Mouse (Mus musculus): ENCODE data around the gene Tmbim1. TPM values are rescaled to one million over a fixed set of nuclear protein-coding genes. Genes with fewer than 3 reads are reported as not detected.
A peak's percentile ranks its signal among the peaks of the same experiment; 100 is the strongest.
"Not testable (repeated sequence)": the region's sequence is repeated elsewhere in the genome, so short reads cannot be mapped to it uniquely, and the experiment has no call there.

Gene Tmbim1
- polyA plus RNA-seq, 1 experiment from 2014 or later: 63.9 TPM

- WGBS: 52% methylated on average over 4 of the region's 4 CpGs
Measured at GRCm38 (mm10) chr1:74338626-74339025, 33.2 kb upstream of the Tmbim1 start.

GRCm38 (mm10) chr1:74338013-74338412 is 32.6 kb upstream of the Tmbim1 start:
- H3K9me3 ChIP-seq (replicated peaks): no peaks in the 10 kb centered on the region
- 88% methylated on average over 5 of the region's 5 CpGs for WGBS
- no peaks in the 10 kb centered on the region for H3K27me3 ChIP-seq
- ATAC-seq (ENCODE audit: insufficient number of reproducible peaks, low FRiP score, low TSS enrichment, low read depth): no peak
- no peak overlapping the region for H3K27ac ChIP-seq (replicated peaks)
- H3K4me3 ChIP-seq (replicated peaks): no peak overlapping the region
- H3K36me3 ChIP-seq: 0 out of 2 replicates have a peak, but pooled peaks cover 3% of the 10 kb centered on the region
- H3K4me1 ChIP-seq: peaks cover 23% of the 10 kb centered on the region
- no peak overlapping the region for H3K9ac ChIP-seq
- H3K4me2 ChIP-seq (replicated peaks): no peak overlapping the region

More at GRCm38 (mm10) chr1:74338626-74339025, 33.2 kb upstream of the Tmbim1 start:
- H3K9ac ChIP-seq: no peak overlapping the region
- peaks cover 17% of the 10 kb centered on the region for H3K4me1 ChIP-seq
- no peak overlapping the region for H3K4me3 ChIP-seq (replicated peaks)
- no peak for ATAC-seq (ENCODE audit: insufficient number of reproducible peaks, low FRiP score, low TSS enrichment, low read depth)
- no peaks in the 10 kb centered on the region for H3K27me3 ChIP-seq
- no peaks in the 10 kb centered on the region for H3K9me3 ChIP-seq (replicated peaks)
- no peak overlapping the region for H3K27ac ChIP-seq (replicated peaks)
- H3K36me3 ChIP-seq: 0 out of 2 replicates have a peak, but pooled peaks cover 3% of the 10 kb centered on the region
- H3K4me2 ChIP-seq (replicated peaks): no peak overlapping the region

- no peaks in the 10 kb centered on the region for H3K27me3 ChIP-seq
- WGBS: 77% methylated on average over 3 of the region's 3 CpGs
- H3K36me3 ChIP-seq: 0 out of 2 replicates have a peak, but pooled peaks cover 3% of the 10 kb centered on the region
Measured at GRCm38 (mm10) chr1:74337241-74337771, 31.9 kb upstream of the Tmbim1 start.

GRCm38 (mm10) chr1:74335436-74336170 is 30.2 kb upstream of the Tmbim1 start:
- Histone ChIP-seq H3K4me1 (peaks cover 42% of the 10 kb centered on the region), H3K4me2 (replicated peaks) (no peak overlapping the region), H3K27ac (replicated peaks) (no peak overlapping the region), H3K9me3 (replicated peaks) (no peaks in the 10 kb centered on the region), H3K4me3 (replicated peaks) (no peak overlapping the region), H3K9ac (no peak overlapping the region), H3K36me3 (0 out of 2 replicates have a peak, but pooled peaks cover 3% of the 10 kb centered on the region), H3K27me3 (no peaks in the 10 kb centered on the region)
- ATAC-seq (ENCODE audit: insufficient number of reproducible peaks, low FRiP score, low TSS enrichment, low read depth): no peak
- WGBS: 78% methylated on average over 6 of the region's 6 CpGs

More at GRCm38 (mm10) chr1:74337241-74337771, 31.9 kb upstream of the Tmbim1 start:
- ATAC-seq (ENCODE audit: insufficient number of reproducible peaks, low FRiP score, low TSS enrichment, low read depth): no peak
- Histone ChIP-seq H3K4me3 (replicated peaks) (no peak overlapping the region), H3K27ac (replicated peaks) (no peak overlapping the region), H3K9ac (no peak overlapping the region), H3K9me3 (replicated peaks) (no peaks in the 10 kb centered on the region), H3K4me1 (peaks cover 25% of the 10 kb centered on the region), H3K4me2 (replicated peaks) (no peak overlapping the region)

- Histone ChIP-seq H3K9me3 (replicated peaks) (no peaks in the 10 kb centered on the region), H3K4me2 (replicated peaks) (no peak overlapping the region), H3K4me3 (replicated peaks) (no peak overlapping the region), H3K36me3 (0 out of 2 replicates have a peak, but pooled peaks cover 3% of the 10 kb centered on the region), H3K4me1 (peaks cover 48% of the 10 kb centered on the region), H3K27me3 (no peaks in the 10 kb centered on the region), H3K27ac (replicated peaks) (no peak overlapping the region), H3K9ac (no peak overlapping the region)
- 30% methylated on average over 4 of the region's 4 CpGs for WGBS
- ATAC-seq (ENCODE audit: insufficient number of reproducible peaks, low FRiP score, low TSS enrichment, low read depth): no peak
Measured at GRCm38 (mm10) chr1:74335033-74335432, 29.6 kb upstream of the Tmbim1 start.

GRCm38 (mm10) chr1:74334607-74335006 is 29.2 kb upstream of the Tmbim1 start:
- no peak for ATAC-seq (ENCODE audit: insufficient number of reproducible peaks, low FRiP score, low TSS enrichment, low read depth)

GRCm38 (mm10) chr1:74332930-74333329 is 27.5 kb upstream of the Tmbim1 start:
- Histone ChIP-seq H3K36me3 (0 out of 2 replicates have a peak, but pooled peaks cover 3% of the 10 kb centered on the region), H3K9me3 (replicated peaks) (no peaks in the 10 kb centered on the region), H3K4me1 (peaks cover 54% of the 10 kb centered on the region), H3K4me2 (replicated peaks) (peak overlapping the region; percentile 85), H3K9ac (peak overlapping the region; percentile 27), H3K27ac (replicated peaks) (peak overlapping the region; percentile 92), H3K4me3 (replicated peaks) (peak overlapping the region; percentile 55), H3K27me3 (no peaks in the 10 kb centered on the region)
- ATAC-seq (ENCODE audit: insufficient number of reproducible peaks, low FRiP score, low TSS enrichment, low read depth): no peak
- 4% methylated on average over 9 of the region's 9 CpGs for WGBS

More at GRCm38 (mm10) chr1:74334607-74335006, 29.2 kb upstream of the Tmbim1 start:
- Histone ChIP-seq H3K9ac (no peak overlapping the region), H3K9me3 (replicated peaks) (no peaks in the 10 kb centered on the region), H3K27me3 (no peaks in the 10 kb centered on the region), H3K4me1 (peaks cover 52% of the 10 kb centered on the region), H3K4me3 (replicated peaks) (no peak overlapping the region), H3K36me3 (0 out of 2 replicates have a peak, but pooled peaks cover 3% of the 10 kb centered on the region), H3K4me2 (replicated peaks) (no peak overlapping the region), H3K27ac (replicated peaks) (no peak overlapping the region)
- 69% methylated on average over 3 of the region's 3 CpGs for WGBS

- Histone ChIP-seq H3K4me1 (peaks cover 54% of the 10 kb centered on the region), H3K36me3 (0 out of 2 replicates have a peak, but pooled peaks cover 3% of the 10 kb centered on the region), H3K9ac (peak overlapping the region; percentile 27; the same call in 1 of the 2 replicates), H3K4me2 (replicated peaks) (peak overlapping the region; percentile 85), H3K4me3 (replicated peaks) (peak overlapping the region; percentile 55), H3K27me3 (no peaks in the 10 kb centered on the region), H3K27ac (replicated peaks) (peak overlapping the region; percentile 92), H3K9me3 (replicated peaks) (no peaks in the 10 kb centered on the region)
- under 1% methylated on average over 36 of the region's 36 CpGs for WGBS
- peak; percentile 93 for ATAC-seq (ENCODE audit: insufficient number of reproducible peaks, low FRiP score, low TSS enrichment, low read depth)
Measured at GRCm38 (mm10) chr1:74332241-74332763, 26.9 kb upstream of the Tmbim1 start.

- Histone ChIP-seq H3K9me3 (replicated peaks) (no peaks in the 10 kb centered on the region), H3K4me2 (replicated peaks) (no peak overlapping the region), H3K4me1 (peaks cover 54% of the 10 kb centered on the region), H3K9ac (no peak overlapping the region), H3K27ac (replicated peaks) (peak overlapping the region; percentile 92), H3K4me3 (replicated peaks) (no peak overlapping the region), H3K27me3 (no peaks in the 10 kb centered on the region), H3K36me3 (0 out of 2 replicates have a peak, but pooled peaks cover 3% of the 10 kb centered on the region)
- ATAC-seq (ENCODE audit: insufficient number of reproducible peaks, low FRiP score, low TSS enrichment, low read depth): no peak
- WGBS: 58% methylated on average over 4 of the region's 4 CpGs
Measured at GRCm38 (mm10) chr1:74331046-74331681, 25.7 kb upstream of the Tmbim1 start.

- Histone ChIP-seq H3K4me2 (replicated peaks) (no peak overlapping the region), H3K9me3 (replicated peaks) (no peaks in the 10 kb centered on the region), H3K36me3 (no peaks in the 10 kb centered on the region), H3K4me1 (peaks cover 48% of the 10 kb centered on the region), H3K27ac (replicated peaks) (peak overlapping the region; percentile 92; the same call in 1 of the 2 replicates), H3K4me3 (replicated peaks) (no peak overlapping the region), H3K27me3 (no peaks in the 10 kb centered on the region), H3K9ac (no peak overlapping the region)
- no peak for ATAC-seq (ENCODE audit: insufficient number of reproducible peaks, low FRiP score, low TSS enrichment, low read depth)
- WGBS: 67% methylated on average over 7 of the region's 7 CpGs
Measured at GRCm38 (mm10) chr1:74329899-74330431, 24.5 kb upstream of the Tmbim1 start.

GRCm38 (mm10) chr1:74326916-74327315 is 21.5 kb upstream of the Tmbim1 start:
- not testable (repeated sequence) for H3K4me3 ChIP-seq (replicated peaks); H3K9me3 ChIP-seq (replicated peaks); ATAC-seq (ENCODE audit: insufficient number of reproducible peaks, low FRiP score, low TSS enrichment, low read depth); H3K27me3 ChIP-seq; H3K36me3 ChIP-seq; H3K27ac ChIP-seq (replicated peaks); H3K4me2 ChIP-seq (replicated peaks); H3K9ac ChIP-seq
- 74% methylated on average over 2 of the region's 2 CpGs for WGBS
- peaks cover 25% of the 10 kb centered on the region for H3K4me1 ChIP-seq

All from embryonic facial prominence, embryonic 15.5 days (tissue).